Mouse (Mus musculus) heart, postnatal 10 days (tissue): Measurements from ENCODE around the gene Icam1. TPM values are rescaled to one million over a fixed set of nuclear protein-coding genes. Genes with fewer than 3 reads are reported as not detected.
"Not testable (repeated sequence)": the region's sequence is repeated elsewhere in the genome, so short reads cannot be mapped to it uniquely, and the experiment has no call there.

ENCODE experiments used
- DNase-seq, 2 experiments: peaks; one replicate each; pipeline ENCODE4 v3.0.0; 2021
- intact Hi-C: fragments of 180-260 bp; cut with DNase I; formaldehyde crosslinking; loops from one replicate; pipeline ENCODE4 v1.15.1; 2025
- total RNA-seq, 2 experiments: library from RNA; stranded (reverse); gene quantifications; 2 replicates each; pipeline ENCODE4 v1.2.3; 2021

Gene Icam1
- total RNA-seq, 2 experiments from 2014 or later, result 8.9 to 9.5 TPM

- DNase-seq, result no peak
- intact Hi-C loops, result no loop called here
Measured at GRCm38 (mm10) chr9:20991587-20991986, 24.2 kb upstream of the Icam1 start.

DNA sequence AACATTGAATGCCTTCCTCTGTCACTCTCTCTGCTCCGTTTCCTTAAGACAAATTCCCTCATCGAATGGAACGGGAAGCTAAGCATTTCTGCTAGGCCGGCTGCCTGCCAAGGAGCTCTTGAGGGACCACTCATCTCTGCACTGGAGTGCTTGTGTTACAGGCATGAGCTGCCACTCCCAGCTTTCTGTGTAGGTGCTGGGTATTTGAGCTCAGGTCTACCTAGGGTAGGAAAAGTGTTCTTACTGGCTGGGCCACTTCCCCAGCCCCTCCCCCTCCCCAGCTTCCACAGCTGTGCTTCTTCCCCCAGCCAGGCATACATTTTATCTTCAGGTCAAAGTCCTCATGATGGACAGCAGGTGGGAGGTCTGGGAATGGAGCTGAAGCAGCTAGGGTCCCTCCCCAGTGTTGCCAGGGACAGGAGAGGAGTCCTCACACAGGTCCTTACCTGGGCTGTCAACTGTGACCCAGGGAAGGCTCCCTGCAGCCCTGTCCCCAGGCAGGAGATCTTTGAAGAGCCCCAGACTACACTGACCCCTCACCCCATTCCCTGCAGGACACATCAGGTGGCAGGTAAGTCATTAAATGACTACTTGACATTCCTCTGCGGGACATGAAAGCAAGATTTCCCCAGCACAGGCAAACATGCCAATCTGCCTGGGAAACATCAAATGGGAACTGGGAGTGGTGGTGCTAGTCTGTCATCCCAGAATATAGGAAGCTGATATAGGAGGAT, 22.5 kb upstream of the Icam1 start:
- no peak for DNase-seq
- intact Hi-C loops, result no loop called here

DNA sequence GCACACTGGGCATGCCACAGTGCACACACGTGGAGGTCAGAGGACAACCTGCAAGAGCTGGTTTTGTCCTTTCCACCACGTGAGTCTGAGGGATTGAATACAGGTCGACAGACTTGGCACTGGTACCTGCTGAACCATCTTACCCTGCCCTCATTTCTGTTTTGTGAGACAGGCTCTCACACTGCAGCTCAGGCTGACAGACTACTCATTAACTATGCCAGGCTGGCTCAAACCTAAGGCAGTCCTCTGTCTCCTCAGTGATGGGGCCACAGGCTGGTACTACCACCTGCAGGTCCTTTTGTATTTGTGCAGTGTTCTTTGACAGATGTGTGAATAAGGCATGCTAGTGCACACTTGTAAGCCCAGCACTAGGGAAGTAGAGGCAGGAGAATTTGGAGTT, 20.7 kb upstream of the Icam1 start:
- intact Hi-C loops, result loop anchor here (5.0 kb wide), 1 partner anchor 78 kb away; no protein-coding TSS in a partner anchor
- DNase-seq, result no peak

- DNase-seq, result no peak
- intact Hi-C loops, result loop anchor here (5.0 kb wide), 1 partner anchor 80 kb away; no protein-coding TSS in a partner anchor
Measured at GRCm38 (mm10) chr9:20997065-20997464, 18.7 kb upstream of the Icam1 start.

DNA sequence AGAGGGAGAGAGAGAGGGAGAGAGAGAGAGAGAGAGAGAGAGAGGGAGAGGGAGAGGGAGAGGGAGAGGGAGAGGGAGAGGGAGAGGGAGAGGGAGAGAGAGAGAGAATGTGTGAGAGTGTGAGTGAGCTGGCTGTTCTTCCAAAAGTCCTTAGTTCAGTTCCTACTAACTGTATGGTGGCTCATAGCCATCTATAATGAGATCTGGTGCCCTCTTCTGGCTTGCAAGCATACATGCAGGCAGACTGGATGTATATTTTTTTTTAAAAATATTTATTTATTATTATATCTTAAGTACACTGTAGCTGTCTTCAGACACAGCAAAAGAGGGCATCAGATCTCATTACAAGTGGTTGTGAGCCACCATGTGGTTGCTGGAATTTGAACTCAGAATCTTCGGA, 17.4 kb upstream of the Icam1 start:
- not testable (repeated sequence) for DNase-seq

DNA sequence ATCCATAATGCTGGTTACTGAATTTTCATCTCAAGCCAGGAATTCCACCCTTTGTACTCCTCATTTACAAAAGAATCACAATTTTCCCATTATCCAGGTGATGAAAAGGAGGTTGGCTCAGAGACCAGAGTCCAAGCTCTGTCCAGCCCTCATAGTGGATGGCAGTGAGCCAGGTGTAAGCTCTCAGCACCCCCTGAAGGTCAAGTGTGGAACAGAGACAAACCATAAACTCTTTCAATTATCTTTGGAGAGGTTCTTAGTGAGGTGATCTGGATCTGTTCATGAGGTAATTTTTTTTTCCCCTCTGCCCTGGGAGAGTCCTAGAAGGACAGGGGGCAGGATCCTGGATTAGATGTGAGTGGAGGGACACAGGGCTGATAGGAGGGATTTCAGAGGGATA, 15.0 kb upstream of the Icam1 start:
- DNase-seq, result peak; percentile 40 to 52
- intact Hi-C loops, result loop anchor here (1.0 to 2.0 kb wide), 2 partner anchors 24 to 100 kb away; no protein-coding TSS in a partner anchor

More for the DNA sequence above, 17.4 kb upstream of the Icam1 start:
- intact Hi-C loops, result loop anchor here (5.0 kb wide), 1 partner anchor 81 kb away; no protein-coding TSS in a partner anchor

- DNase-seq, result peak in 1 of 2 experiments; percentile 36
- intact Hi-C loops, result loop anchor here (2.0 kb wide), 3 partner anchors 27 to 101 kb away; partner anchors contain the start of gene Icam4
Measured at GRCm38 (mm10) chr9:21001651-21002200, 14.1 kb upstream of the Icam1 start.

- no peak for DNase-seq
- intact Hi-C loops, result loop anchor here (2.0 kb wide), 2 partner anchors 27 to 49 kb away; partner anchors contain the start of gene Icam4
Measured at GRCm38 (mm10) chr9:21002270-21002626, 13.5 kb upstream of the Icam1 start.

- intact Hi-C loops, result loop anchor here (2.0 kb wide), 2 partner anchors 26 to 50 kb away; partner anchors contain the start of gene Icam4
- DNase-seq, result peak; percentile 90 to 93
Measured at GRCm38 (mm10) chr9:21002627-21003551, 12.9 kb upstream of the Icam1 start, which contains the start of gene Mrpl4. Mrpl4 (plus strand) TSS chr9:21002738.

DNA sequence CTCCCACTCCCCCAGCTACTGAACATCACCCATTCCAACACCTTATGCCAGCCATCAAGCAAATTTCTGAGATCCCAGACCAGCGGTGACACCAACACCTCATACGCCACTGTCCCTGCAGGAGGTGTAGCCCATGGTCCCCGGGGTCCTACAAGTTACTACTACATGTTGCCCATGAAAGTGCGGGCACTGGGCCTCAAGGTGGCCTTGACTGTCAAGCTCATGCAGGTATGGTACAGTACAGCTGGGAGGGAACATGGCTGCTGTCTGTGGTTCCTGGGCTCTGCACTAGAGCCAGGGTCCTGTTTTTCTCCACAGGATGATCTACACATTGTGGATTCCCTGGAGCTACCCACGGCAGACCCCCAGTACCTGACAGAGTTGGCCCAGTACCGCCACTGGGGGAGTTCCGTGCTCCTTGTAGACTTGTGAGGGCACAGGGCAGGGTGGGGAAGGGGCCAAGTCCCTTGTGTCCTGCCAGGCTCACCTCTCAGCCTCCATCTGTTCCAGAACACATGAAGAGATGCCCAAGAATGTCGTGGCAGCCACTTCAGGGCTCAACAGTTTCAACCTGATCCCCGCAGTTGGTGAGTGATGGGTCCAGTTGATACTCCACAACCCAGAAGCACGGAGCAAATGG, 8.4 kb upstream of the Icam1 start:
- no peak for DNase-seq
- intact Hi-C loops, result no loop called here

GRCm38 (mm10) chr9:21008007-21008406, 7.8 kb upstream of the Icam1 start:
- no peak for DNase-seq
- intact Hi-C loops, result no loop called here

DNA sequence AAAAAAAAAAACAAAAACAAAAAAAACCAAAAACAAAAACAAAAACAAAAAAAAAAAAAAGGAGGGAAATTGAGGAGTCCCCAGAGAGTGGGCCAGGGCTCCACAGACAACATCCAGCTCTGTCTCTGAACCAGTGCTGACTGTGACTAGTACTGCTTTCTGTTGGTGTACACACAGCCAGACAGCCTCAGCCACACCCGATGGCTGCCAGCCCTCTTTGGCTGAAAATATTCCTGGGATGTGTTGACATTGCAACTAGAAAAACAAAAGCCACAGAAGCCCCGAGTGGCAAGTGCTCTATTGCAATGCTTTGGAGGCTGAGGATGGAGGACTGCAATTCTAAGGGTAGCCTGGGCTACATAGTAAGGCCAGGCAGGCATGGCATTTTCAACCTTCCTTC, 5.4 kb upstream of the Icam1 start:
- no peak for DNase-seq
- intact Hi-C loops, result no loop called here

GRCm38 (mm10) chr9:21010939-21011541, 4.7 kb upstream of the Icam1 start:
- DNase-seq, intact Hi-C loops: not testable (repeated sequence)

- DNase-seq, result peak; percentile 42 to 62
- intact Hi-C loops, result no loop called here
Measured at GRCm38 (mm10) chr9:21011846-21012312, 3.9 kb upstream of the Icam1 start.

- intact Hi-C loops, result no loop called here
- DNase-seq, result no peak
Measured at GRCm38 (mm10) chr9:21012368-21012767, 3.4 kb upstream of the Icam1 start.

GRCm38 (mm10) chr9:21014691-21015570, 854 bp upstream of the Icam1 start:
- DNase-seq, result peak; percentile 70 to 77
- intact Hi-C loops, result no loop called here

- DNase-seq, result no peak
- intact Hi-C loops, result no loop called here
Measured at GRCm38 (mm10) chr9:21016331-21017176, 769 bp downstream of the Icam1 start.

DNA sequence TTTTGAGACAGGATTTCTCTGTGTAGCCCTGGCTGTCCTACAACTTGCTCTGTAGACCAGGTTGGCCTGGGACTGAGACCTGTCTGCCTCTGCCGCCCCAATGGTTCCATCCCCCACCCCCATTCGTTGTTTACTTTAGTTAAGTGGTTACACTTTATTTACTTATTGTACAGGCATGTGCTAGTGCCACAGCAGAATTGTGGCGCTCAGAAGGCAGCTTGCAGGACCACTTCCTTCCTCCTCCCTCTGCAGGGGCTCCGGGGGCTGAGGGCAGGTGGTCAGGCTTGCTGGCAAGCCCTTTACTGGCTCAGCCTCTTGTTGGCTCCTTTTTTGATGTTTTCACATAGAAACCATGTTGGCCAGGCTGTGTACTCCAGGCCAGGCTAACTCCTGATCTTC, 1.4 kb downstream of the Icam1 start:
- DNase-seq, result no peak
- intact Hi-C loops, result no loop called here
